Mouse (Mus musculus) heart, embryonic 10.5 days (tissue): Measurements from ENCODE around the gene Fam166a. TPM values are rescaled to one million over a fixed set of nuclear protein-coding genes. Genes with fewer than 3 reads are reported as not detected.

Source experiments
- DNase-seq: peaks from one replicate; pipeline ENCODE4 v3.0.0-alpha.2; 2017; ENCODE audit warnings: low spot score
- H3K27ac ChIP-seq: fragments of 300-500 bp; sonication (generic); 2 replicates; pipeline ENCODE4 v1.5.1; 2016; ENCODE audit warnings: mild to moderate bottlenecking
- H3K27me3 ChIP-seq: fragments of 300-500 bp; sonication (generic); 2 replicates; pipeline ENCODE4 v1.6.1; 2016; ENCODE audit warnings: mild to moderate bottlenecking; ENCODE audit not compliant: poor library complexity, insufficient read depth, severe bottlenecking
- H3K36me3 ChIP-seq: fragments of 300-500 bp; sonication (generic); 2 replicates; pipeline ENCODE4 v1.6.1; 2016; ENCODE audit warnings: mild to moderate bottlenecking, moderate library complexity
- H3K4me1 ChIP-seq: fragments of 300-500 bp; sonication (generic); 2 replicates; pipeline ENCODE4 v1.6.1; 2016; ENCODE audit warnings: mild to moderate bottlenecking
- H3K4me3 ChIP-seq: fragments of 300-500 bp; sonication (generic); 2 replicates; pipeline ENCODE4 v1.5.1; 2016; ENCODE audit warnings: mild to moderate bottlenecking, moderate library complexity
- H3K9me3 ChIP-seq: fragments of 300-500 bp; sonication (generic); 2 replicates; pipeline ENCODE4 v1.6.1; 2016; ENCODE audit warnings: mild to moderate bottlenecking, moderate library complexity
- WGBS: fragments of 180-500 bp; shearing (Covaris S2); methylation state at CpG from one replicate; pipeline ENCODE4 v1.1.7; 2016; 5-methylcytosine and 5-hydroxymethylcytosine counted together
- polyA plus RNA-seq: library from polyadenylated mRNA; unstranded; fragments of >200 nt; fragmentation: Nextera tagmentation; extraction: Ambion mirVana; gene quantifications from 2 replicates; pipeline ENCODE4 v1.2.1, GENCODE M21; 2016

Fam166a gene
- polyA plus RNA-seq, 1 experiment from 2014 or later = 0.92 TPM

DNA sequence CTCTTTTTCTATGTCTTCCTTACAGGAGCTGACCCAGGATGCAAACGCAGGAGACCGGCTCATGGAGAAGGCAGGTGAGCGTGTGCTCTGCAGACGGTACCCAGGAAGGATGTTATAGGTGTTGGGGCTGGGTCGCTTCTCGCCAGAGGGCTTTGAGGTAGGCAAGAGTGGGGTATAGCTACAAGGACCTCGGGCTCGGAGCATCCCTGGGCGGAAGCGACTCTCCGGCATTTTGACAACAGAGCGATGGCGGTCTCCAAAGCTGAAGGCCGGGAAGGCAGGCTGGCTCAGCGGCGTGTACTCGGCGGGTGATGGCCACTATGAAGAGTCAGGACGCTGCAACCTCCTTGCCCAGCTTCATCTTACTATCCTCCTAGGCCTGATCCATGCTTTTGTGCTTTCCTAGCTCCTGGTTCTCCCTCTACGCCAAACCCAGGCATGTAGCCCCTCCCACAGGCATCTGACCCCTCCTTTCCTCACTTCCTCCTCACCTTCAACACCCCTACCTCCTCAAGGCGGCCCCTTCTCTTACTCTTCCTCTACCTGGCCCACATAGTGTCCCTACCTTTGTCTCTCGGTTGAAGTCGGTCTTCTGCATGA, 5.2 kb upstream of the Fam166a start:
- H3K4me3 ChIP-seq = peak overlapping the region; percentile 10; the same call in 1 of the 2 replicates
- H3K27ac ChIP-seq = no peak overlapping the region
- H3K4me1 ChIP-seq = peaks cover 17% of the 10 kb centered on the region
- H3K36me3 ChIP-seq = peaks cover 8% of the 10 kb centered on the region
- H3K9me3 ChIP-seq = no peaks in the 10 kb centered on the region
- H3K27me3 ChIP-seq = peaks cover 34% of the 10 kb centered on the region
- DNase-seq = no peak
- WGBS = 57% methylated on average over 23 of the region's 23 CpGs

DNA sequence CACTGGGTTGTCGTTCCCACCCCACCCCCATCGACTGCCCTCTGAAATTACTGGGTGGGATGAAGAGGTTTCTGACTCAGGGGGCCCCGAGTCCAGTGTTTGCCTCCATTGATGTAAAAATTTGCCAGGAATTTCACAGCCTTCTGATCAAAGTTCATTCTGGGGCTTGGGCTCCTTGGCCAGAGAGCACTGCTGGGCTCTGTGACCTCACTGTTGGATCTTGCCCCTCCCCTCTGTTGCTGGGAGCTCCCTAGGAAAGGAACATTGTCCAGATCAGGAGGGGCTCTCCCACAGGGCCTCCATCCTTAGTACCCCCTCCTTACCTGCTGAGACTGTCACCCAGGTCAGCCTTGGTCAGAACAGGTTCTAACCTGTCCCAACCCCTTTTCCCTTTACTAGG, 4.1 kb upstream of the Fam166a start, which contains the start of gene Stpg3:
Stpg3 (minus strand) TSS at position 194 of the 400 bp plus-strand sequence.
- H3K27me3 ChIP-seq = peaks cover 34% of the 10 kb centered on the region
- no peaks in the 10 kb centered on the region for H3K9me3 ChIP-seq
- WGBS = 71% methylated on average over 3 of the region's 3 CpGs
- H3K4me3 ChIP-seq = peak within 1 kb of the TSS; percentile 10; the same call in 1 of the 2 replicates
- H3K36me3 ChIP-seq = no peaks in the 10 kb centered on the region; the same call in 1 of the 2 replicates
- H3K27ac ChIP-seq = no peak within 1 kb of the TSS
- peaks cover 17% of the 10 kb centered on the region for H3K4me1 ChIP-seq
- no peak for DNase-seq

DNA sequence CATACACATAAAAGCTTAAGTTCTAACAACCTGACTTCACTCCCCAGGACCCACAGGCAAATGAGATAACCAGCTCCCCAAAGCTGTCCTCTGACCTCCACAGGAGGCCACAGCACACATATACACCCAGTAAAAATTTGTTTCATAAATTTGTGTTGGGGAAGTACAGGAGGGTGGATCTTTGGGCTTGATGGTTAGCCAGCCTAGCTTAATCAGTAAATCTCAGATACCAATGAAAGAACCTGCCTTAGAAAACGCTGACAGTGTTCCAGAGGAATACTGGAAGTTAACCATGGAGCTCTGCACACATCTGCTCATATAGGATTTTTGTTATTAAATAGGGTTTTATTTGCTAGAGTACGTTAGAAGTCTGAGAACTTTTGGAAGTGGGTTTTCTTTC, 879 bp upstream of the Fam166a start:
- Histone ChIP-seq H3K27ac (no peak overlapping the region), H3K36me3 (peaks cover 11% of the 10 kb centered on the region), H3K9me3 (no peaks in the 10 kb centered on the region), H3K4me3 (no peak overlapping the region), H3K27me3 (peaks cover 30% of the 10 kb centered on the region), H3K4me1 (0 out of 2 replicates have a peak, but pooled peaks cover 5% of the 10 kb centered on the region)
- WGBS = 54% methylated on average over 2 of the region's 2 CpGs
- no peak for DNase-seq

DNA sequence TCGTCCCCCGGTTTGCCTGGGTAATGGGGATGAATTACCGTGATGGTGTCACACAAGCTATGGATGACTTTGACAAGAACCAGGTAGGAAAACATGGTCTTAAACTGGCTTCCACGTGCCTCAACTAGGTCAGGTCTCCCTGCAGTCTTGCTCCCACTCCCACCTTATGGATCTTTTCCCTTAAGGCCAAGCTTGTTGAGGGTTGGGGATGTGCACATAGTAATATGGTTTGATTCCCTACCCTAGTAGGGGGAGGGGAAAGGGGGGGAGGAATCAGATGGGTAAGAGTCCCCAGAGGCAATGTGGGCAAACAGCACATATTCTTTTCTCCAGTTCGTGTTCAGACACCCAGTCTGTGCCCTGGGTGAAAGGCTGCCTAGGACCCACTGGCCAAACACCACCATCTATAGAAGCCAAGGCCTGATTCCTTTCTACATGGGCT, 2.8 kb downstream of the Fam166a start:
- Histone ChIP-seq H3K27ac (no peak overlapping the region), H3K4me1 (peaks cover 20% of the 10 kb centered on the region), H3K27me3 (no peaks in the 10 kb centered on the region), H3K9me3 (no peaks in the 10 kb centered on the region), H3K36me3 (peaks cover 17% of the 10 kb centered on the region), H3K4me3 (no peak overlapping the region)
- WGBS = 70% methylated on average over 5 of the region's 5 CpGs
- DNase-seq = no peak

DNA sequence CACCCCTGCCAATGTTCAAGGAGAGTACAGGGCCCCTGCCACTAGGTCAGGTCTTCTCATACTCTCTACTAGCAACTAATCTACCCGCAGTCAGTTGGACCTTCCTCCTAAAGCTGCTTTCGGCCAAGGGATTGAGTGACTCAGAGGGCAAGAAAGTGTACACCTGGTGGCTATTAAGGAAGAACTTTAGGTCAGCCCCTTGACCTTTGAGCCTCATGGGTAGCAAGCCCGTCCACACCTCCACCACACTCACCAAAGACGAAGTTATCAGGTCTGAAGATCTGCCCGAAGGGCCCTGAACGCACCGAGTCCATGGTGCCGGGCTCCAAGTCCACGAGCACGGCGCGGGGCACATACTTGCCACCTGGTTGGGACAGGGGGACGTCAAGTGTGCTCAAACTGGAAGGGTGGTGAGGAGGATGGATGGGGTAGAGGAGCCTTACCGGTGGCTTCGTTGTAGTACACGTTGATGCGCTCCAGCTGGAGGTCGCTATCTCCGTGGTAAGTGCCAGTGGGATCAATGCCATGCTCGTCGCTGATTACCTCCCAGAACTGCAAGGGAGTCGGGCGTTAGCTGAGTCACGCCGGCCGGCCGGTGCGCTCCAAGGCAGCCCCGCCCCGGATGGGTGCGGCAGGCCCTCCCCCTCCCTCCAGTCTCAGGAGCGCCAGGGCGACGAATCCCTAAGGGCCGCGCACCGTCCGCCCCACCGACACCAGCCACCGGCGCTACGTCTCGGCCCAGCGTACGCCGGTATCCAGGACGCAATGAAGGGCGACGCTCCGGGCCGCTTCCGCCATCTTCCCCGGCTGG, 5.3 kb downstream of the Fam166a start:
- no peaks in the 10 kb centered on the region for H3K27me3 ChIP-seq
- H3K36me3 ChIP-seq = peaks cover 17% of the 10 kb centered on the region
- H3K4me1 ChIP-seq = peaks cover 35% of the 10 kb centered on the region
- no peaks in the 10 kb centered on the region for H3K9me3 ChIP-seq
- WGBS = 1% methylated on average over 53 of the region's 53 CpGs
- DNase-seq = peak; percentile 94
- peak overlapping the region; percentile 93 for H3K27ac ChIP-seq
- peak overlapping the region; percentile 82 for H3K4me3 ChIP-seq

DNA sequence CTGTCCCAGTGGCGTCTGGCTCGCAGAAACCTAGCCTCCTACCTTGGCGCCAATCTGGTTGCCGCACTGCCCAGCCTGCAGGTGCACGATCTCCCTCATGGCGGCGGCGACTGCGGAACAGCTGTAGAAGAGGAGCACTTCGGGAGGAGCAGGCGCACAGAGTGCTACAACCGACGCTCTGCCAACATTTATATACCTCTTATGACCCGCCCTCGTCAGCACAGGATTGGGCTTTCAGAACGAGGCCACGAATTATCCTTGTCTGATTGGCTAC, 5.9 kb downstream of the Fam166a start, which contains the start of gene Tubb4b:
Tubb4b (minus strand) TSS at position 211 of the 274 bp plus-strand sequence.
- 0% methylated on average over 17 of the region's 17 CpGs for WGBS
- no peaks in the 10 kb centered on the region for H3K9me3 ChIP-seq
- 0 out of 2 replicates have a peak, but pooled peaks cover 3% of the 10 kb centered on the region for H3K27me3 ChIP-seq
- DNase-seq = no peak
- peak within 1 kb of the TSS; percentile 82 for H3K4me3 ChIP-seq
- H3K27ac ChIP-seq = peak within 1 kb of the TSS; percentile 93
- peaks cover 17% of the 10 kb centered on the region for H3K36me3 ChIP-seq
- H3K4me1 ChIP-seq = peaks cover 38% of the 10 kb centered on the region

DNA sequence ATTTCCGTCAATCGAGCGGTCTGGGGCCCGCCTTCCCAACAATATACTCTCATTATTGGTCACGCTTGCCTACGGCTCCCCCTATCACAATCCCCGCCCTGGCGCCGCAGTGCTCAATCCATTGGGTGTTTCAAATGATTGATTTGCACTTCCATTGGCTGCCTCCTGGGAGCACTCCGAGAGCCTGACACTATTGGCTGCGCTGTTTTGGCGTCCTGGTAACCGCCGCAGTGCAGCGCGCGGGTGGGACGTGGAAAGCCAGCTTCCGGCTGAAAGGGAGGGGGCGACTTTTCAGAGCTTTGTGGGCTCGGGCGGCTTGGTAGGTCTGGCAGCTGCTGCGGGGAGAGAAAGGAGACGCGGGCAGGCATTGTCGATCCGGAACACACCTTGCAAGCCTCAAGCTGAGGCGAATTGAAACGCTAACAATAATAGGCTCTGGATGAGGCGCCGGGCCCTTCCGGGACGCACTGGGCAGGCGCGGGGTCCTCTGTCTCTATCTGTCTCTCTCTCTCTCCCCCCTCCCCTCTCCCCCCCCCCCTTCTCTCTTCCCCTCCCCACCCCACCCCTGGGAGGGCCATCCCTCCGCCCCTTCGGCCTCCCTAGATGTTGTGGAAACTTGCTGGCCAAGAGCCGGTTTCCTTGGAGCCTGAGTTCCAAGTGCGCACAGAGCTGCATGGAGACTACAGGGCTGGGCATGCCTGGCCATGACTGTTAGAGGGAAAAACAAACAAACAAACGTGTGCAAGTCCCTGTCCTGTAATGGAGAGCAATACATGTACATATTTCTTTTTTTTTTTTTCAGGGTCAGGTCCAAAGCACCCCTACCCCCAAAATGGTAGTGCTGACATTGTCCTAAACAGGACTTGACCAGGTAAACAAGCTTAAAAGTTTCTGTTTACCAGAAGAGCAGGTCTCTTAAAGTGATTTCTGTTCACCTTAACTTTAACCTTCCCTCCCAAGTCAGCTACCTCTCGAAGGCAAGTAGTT, 6.5 kb downstream of the Fam166a start:
- Histone ChIP-seq H3K4me3 (peak overlapping the region; percentile 82), H3K36me3 (peaks cover 17% of the 10 kb centered on the region), H3K4me1 (peaks cover 38% of the 10 kb centered on the region), H3K9me3 (no peaks in the 10 kb centered on the region), H3K27ac (peak overlapping the region; percentile 90), H3K27me3 (peaks cover 9% of the 10 kb centered on the region; the same call in 1 of the 2 replicates)
- peak; percentile 100 for DNase-seq
- 2% methylated on average over 39 of the region's 41 CpGs for WGBS

DNA sequence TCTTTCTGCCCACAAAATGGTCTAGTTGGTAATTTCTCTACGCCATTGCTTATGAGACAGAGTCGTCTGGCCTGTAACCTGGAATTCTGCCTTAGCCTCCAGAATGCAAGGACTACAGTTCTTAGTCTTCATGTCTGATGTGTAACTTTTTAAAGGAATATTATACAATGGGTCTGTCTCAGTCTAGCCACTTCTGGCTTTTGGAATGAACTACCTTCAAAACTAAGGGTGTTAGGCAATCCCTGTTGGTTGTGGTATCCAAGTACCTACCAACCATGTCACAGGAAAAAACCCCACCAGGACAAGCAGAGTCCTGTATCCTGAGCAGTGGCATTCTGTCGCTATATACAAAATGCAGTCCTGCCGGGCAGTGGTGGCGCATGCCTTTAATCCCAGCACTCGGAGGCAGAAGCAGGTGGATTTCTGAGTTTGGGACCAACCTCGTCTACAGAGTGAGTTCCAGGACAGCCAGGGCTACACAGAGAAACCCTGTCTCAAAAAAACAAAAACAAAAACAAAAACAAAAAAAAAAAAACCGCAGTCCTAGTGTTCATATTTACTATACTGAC, 7.3 kb downstream of the Fam166a start:
- H3K4me3 ChIP-seq = peak overlapping the region; percentile 82
- peaks cover 38% of the 10 kb centered on the region for H3K4me1 ChIP-seq
- no peak for DNase-seq
- 80% methylated on average over 8 of the region's 8 CpGs for WGBS
- peaks cover 17% of the 10 kb centered on the region for H3K27me3 ChIP-seq
- H3K9me3 ChIP-seq = no peaks in the 10 kb centered on the region
- H3K27ac ChIP-seq = peak overlapping the region; percentile 90
- peaks cover 17% of the 10 kb centered on the region for H3K36me3 ChIP-seq

DNA sequence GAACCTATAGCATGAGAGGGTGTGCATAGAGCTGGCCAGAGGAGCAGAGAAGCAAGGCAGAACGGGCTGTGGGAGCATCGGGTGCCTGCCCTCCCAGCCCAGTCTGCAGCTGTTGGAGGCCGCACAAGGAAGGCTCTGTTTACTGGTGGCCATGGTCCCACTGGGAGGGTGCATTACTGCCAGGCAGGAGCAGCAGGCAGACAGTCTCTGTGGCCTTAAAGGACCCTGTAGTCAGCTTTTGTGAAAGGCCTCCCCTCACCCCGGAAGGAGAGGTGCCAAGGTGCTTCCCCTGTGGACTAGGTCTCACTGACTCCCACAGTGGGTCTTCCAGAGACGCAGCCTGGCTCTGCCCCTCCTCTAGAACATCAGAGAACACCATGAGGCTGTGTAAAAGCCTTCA, 8.3 kb downstream of the Fam166a start:
- Histone ChIP-seq H3K9me3 (no peaks in the 10 kb centered on the region), H3K27me3 (peaks cover 27% of the 10 kb centered on the region), H3K27ac (peak overlapping the region; percentile 42), H3K36me3 (peaks cover 11% of the 10 kb centered on the region), H3K4me3 (no peak overlapping the region), H3K4me1 (peaks cover 34% of the 10 kb centered on the region)
- WGBS = 78% methylated on average over 5 of the region's 5 CpGs
- DNase-seq = no peak

DNA sequence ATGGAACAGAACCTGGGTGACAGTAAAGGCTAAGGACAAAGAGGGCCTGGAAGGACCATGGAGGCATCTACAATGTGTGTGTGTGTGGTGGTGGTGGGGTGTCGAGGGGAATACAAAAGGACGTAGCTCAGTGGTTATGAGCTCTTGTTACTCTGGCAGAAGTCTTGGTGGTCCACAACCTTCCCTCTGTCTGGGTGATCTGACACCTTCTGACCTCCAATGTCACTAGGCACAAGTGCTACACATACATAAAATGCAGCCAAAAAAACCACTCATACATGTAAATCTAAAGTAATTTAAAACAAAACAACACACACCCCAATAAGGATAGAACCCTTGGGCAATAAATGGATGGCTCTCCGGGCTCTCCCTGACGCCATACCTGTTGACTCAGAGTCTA, 8.9 kb downstream of the Fam166a start:
- 88% methylated on average over 4 of the region's 4 CpGs for WGBS
- no peak overlapping the region for H3K27ac ChIP-seq
- DNase-seq = no peak
- H3K9me3 ChIP-seq = no peaks in the 10 kb centered on the region
- H3K4me3 ChIP-seq = no peak overlapping the region
- H3K36me3 ChIP-seq = peaks cover 6% of the 10 kb centered on the region; the same call in 1 of the 2 replicates
- peaks cover 32% of the 10 kb centered on the region for H3K27me3 ChIP-seq
- peaks cover 33% of the 10 kb centered on the region for H3K4me1 ChIP-seq

DNA sequence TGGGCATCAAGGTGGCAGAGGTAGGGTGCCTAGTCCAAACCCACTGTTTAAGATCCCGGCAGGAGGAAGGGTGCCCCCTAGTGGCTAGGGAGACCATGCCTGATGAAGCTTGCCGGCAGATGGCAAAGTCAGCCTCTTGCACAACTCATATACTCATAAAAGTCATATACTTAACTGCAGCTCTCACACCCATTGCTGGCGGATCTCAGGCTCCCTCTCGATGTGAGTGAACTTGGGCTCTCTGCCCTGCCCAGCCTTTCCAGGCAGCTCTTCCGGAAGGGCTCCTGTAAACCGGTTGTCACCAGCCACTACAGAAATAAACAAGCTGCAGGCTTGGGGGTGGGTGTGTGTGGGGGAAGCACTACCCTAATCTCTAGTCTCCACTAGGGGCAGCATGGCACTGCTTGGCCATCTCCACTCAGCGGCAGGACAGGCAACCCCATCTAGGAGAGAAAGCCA, 9.9 kb downstream of the Fam166a start:
- peak overlapping the region; percentile 43 for H3K4me3 ChIP-seq
- DNase-seq = peak; percentile 94
- peaks cover 43% of the 10 kb centered on the region for H3K27me3 ChIP-seq
- H3K4me1 ChIP-seq = peaks cover 29% of the 10 kb centered on the region
- H3K36me3 ChIP-seq = no peaks in the 10 kb centered on the region
- H3K9me3 ChIP-seq = no peaks in the 10 kb centered on the region
- WGBS = 2% methylated on average over 7 of the region's 7 CpGs
- H3K27ac ChIP-seq = peak overlapping the region; percentile 42

DNA sequence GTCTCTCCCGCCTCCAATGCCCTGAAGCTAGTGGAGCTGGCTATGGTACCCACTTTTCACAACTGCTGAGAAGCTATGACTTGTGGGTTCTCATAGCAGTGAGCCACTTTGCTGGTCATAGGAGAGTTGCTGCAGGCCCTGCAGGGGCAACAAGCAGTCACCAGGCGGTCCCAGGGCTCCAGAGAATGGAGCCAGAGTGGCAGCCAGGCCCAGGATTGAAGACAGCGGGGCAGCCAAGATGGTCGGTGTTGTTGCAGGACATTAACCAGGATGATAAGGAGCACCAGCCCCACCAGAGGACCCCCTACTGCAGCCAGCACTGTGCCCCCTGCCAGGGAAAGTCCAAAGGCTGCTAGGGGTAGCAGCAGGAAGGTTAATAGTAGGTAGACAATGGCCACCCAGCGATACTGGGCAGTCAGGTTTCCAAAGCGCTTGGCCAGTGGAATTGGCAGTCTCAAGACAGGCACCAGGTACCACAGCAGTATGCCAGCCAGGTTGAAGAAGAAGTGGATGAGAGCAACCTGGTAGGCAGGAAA, 10.5 kb downstream of the Fam166a start:
- Histone ChIP-seq H3K27ac (peak overlapping the region; percentile 42), H3K36me3 (no peaks in the 10 kb centered on the region), H3K27me3 (peaks cover 49% of the 10 kb centered on the region), H3K9me3 (no peaks in the 10 kb centered on the region), H3K4me1 (peaks cover 25% of the 10 kb centered on the region), H3K4me3 (no peak overlapping the region; the same call in 1 of the 2 replicates)
- 65% methylated on average over 6 of the region's 6 CpGs for WGBS
- DNase-seq = no peak
